Mouse (Mus musculus): ENCODE results near the gene Gpr142.

- no peak for TF ChIP-seq EP300 (IDR thresholded peaks at IDR 0.05; ENCODE audit: low read depth)
- no peak for TF ChIP-seq CTCF (IDR thresholded peaks at IDR 0.05; ENCODE audit: low read depth)
Observed at GRCm38 (mm10) chr11:114852311-114853173, 53.8 kb downstream of the Gpr142 start.
